Mouse (Mus musculus) gastrocnemius, adult 18-20 months (tissue): ENCODE measurements around the gene Rims1. TPM values are rescaled to one million over a fixed set of nuclear protein-coding genes. Genes with fewer than 3 reads are reported as not detected.

ENCODE experiments used
- DNase-seq: peaks from one replicate; pipeline ENCODE4 v3.0.0; 2021; ENCODE audit warnings: low spot score
- total RNA-seq, 2 experiments: library from RNA; stranded (reverse); gene quantifications; 2 replicates each; pipeline ENCODE4 v1.2.3; 2021

Gene Rims1
- total RNA-seq, 2 experiments from 2014 or later: 0.28 to 0.34 TPM

- DNase-seq: no peak
Observed at GRCm38 (mm10) chr1:22695046-22695445, 110.7 kb downstream of the Rims1 start.

- DNase-seq: no peak
Observed at GRCm38 (mm10) chr1:22694514-22694913, 111.3 kb downstream of the Rims1 start.

- DNase-seq: no peak
Observed at GRCm38 (mm10) chr1:22683455-22683854, 122.3 kb downstream of the Rims1 start.

GRCm38 (mm10) chr1:22664196-22664595 lies 141.6 kb downstream of the Rims1 start:
- no peak for DNase-seq

GRCm38 (mm10) chr1:22661825-22662224 lies 144.0 kb downstream of the Rims1 start:
- no peak for DNase-seq

- no peak for DNase-seq
Observed at GRCm38 (mm10) chr1:22655983-22656382, 149.8 kb downstream of the Rims1 start.

- DNase-seq: no peak
Observed at GRCm38 (mm10) chr1:22654903-22655302, 150.9 kb downstream of the Rims1 start.

- DNase-seq: no peak
Observed at GRCm38 (mm10) chr1:22650588-22650987, 155.2 kb downstream of the Rims1 start.

GRCm38 (mm10) chr1:22649432-22649831 lies 156.4 kb downstream of the Rims1 start:
- no peak for DNase-seq

GRCm38 (mm10) chr1:22645257-22645656 lies 160.5 kb downstream of the Rims1 start:
- DNase-seq: no peak

- no peak for DNase-seq
Observed at GRCm38 (mm10) chr1:22640568-22640967, 165.2 kb downstream of the Rims1 start.

- no peak for DNase-seq
Observed at GRCm38 (mm10) chr1:22639702-22640101, 166.1 kb downstream of the Rims1 start.

- no peak for DNase-seq
Observed at GRCm38 (mm10) chr1:22633871-22634270, 171.9 kb downstream of the Rims1 start.

GRCm38 (mm10) chr1:22632551-22632950 lies 173.2 kb downstream of the Rims1 start:
- DNase-seq: no peak

GRCm38 (mm10) chr1:22631991-22632390 lies 173.8 kb downstream of the Rims1 start:
- no peak for DNase-seq

- no peak for DNase-seq
Observed at GRCm38 (mm10) chr1:22629011-22629410, 176.8 kb downstream of the Rims1 start.

- no peak for DNase-seq
Observed at GRCm38 (mm10) chr1:22627013-22627412, 178.8 kb downstream of the Rims1 start.

- no peak for DNase-seq
Observed at GRCm38 (mm10) chr1:22626295-22626694, 179.5 kb downstream of the Rims1 start.

GRCm38 (mm10) chr1:22620827-22621226 lies 185.0 kb downstream of the Rims1 start:
- DNase-seq: no peak

- no peak for DNase-seq
Observed at GRCm38 (mm10) chr1:22615601-22616000, 190.2 kb downstream of the Rims1 start.

- no peak for DNase-seq
Observed at GRCm38 (mm10) chr1:22613609-22614008, 192.2 kb downstream of the Rims1 start.

GRCm38 (mm10) chr1:22604329-22605044 lies 201.3 kb downstream of the Rims1 start:
- no peak for DNase-seq

- DNase-seq: no peak
Observed at GRCm38 (mm10) chr1:22596197-22596596, 209.6 kb downstream of the Rims1 start.

GRCm38 (mm10) chr1:22594841-22595240 lies 211.0 kb downstream of the Rims1 start:
- DNase-seq: no peak
